Mouse (Mus musculus) heart, postnatal 36 days (tissue): ENCODE data around the gene Naxd. TPM values are rescaled to one million over a fixed set of nuclear protein-coding genes. Genes with fewer than 3 reads are reported as not detected.
A peak's percentile ranks its signal among the peaks of the same experiment; 100 is the strongest.
"Not testable (repeated sequence)": the region's sequence is repeated elsewhere in the genome, so short reads cannot be mapped to it uniquely, and the experiment has no call there.

Experiments used
- DNase-seq, 2 experiments: peaks; one replicate each; pipeline ENCODE4 v3.0.0; 2021 to 2022
- intact Hi-C: fragments of 180-260 bp; cut with DNase I; formaldehyde crosslinking; loops from one replicate; pipeline ENCODE4 v1.15.1; 2025
- total RNA-seq, 2 experiments: library from RNA; stranded (reverse); gene quantifications; 2 replicates each; pipeline ENCODE4 v1.2.3; 2021

Naxd gene
- total RNA-seq, 2 experiments from 2014 or later, result 35.6 to 39.7 TPM

DNA sequence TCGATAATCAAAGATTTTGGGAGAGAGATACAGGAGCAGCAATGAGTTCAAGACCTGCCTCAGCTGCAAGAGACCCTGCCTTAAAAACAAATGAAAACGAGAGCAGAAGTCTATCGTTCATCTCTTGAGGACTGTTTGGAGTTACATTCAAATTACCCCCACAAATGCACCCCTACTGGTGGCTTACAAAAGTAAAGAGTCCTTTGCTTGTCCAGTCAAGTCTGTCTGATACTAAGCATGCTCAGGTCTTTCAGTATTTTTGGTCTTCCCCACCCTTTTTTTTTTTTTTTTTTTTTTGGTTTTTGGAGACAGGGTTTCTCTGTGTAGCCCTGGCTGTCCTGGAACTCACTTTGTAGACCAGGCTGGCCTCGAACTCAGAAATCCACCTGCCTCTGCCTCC lies 54.2 kb downstream of the Naxd start:
- intact Hi-C loops, result loop anchor here (2.0 to 10.0 kb wide), 3 partner anchors 55 to 1553 kb away; partner anchors contain the start of genes Cul4a, Naxd and Pcid2

DNA sequence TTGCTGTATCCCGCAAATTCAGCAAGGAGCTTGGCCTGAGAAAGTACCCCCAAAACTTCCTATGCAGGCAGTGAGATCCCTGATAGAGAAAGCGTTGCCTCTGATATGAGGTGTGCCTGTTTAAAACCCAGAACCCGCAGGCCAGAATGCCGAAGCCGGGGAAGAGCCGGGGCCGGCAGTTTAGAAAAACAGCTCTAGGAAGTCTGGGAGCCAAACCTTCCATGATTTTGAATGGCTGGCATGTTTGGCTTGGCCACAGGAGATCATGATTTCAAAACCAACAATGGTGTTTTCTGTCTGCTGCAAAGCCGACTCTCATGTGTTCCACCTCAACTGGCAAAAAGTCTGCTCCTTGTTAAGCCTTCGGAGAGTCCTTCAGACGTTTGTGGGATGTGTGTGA lies 55.1 kb downstream of the Naxd start:
- intact Hi-C loops, result loop anchor here (10.0 kb wide), 2 partner anchors 298 to 1552 kb away; partner anchors contain the start of genes Cul4a and Pcid2

More for the DNA sequence above, 54.2 kb downstream of the Naxd start:
- not testable (repeated sequence) for DNase-seq

DNA sequence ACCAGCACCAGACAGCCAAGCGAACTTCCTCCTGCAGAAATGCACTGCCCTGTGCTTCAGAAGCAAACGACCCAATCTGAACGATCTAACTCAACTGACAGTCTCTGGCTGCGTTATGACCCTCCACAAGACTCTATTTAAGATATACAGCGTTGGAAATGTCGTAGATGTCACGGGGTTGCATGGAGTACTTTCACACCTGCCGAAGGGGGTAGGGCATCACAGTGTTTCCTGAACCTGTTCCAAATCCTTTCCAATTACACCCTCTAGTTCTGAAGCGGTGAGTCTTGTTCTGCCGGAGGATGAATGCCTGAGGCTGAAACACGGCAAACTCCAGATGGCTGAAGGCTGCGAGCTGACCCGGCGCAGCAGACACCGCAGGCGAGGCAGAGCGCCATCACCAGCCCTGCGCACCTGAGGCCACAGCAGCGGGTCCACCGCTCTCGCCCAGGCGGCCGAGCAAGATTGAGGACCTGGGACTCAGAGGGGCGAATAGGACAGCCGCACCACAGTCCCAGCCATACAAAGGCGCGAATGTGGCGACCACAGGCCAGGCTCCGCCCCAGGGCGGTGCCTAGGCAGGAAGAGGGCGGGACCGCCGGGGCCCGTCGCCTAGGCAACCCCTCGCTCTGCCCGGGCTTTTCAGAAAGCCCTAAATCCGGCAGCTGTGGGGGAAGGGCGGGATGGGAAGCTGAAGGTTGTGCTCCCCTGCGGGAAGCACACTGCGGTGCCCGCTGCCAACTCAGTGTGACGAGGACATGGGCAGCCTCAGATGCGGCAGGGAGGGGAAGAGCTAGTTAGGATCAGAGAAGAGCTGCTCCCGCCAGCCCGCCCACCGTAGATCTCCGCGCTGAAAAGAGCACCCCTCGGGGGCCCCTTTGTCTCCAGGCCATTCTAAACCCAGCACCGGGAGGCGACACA lies 57.8 kb downstream of the Naxd start, which contains the start of gene Ing1:
Gene Ing1 (plus strand): TSS at position 773 of the 921 bp plus-strand sequence.
- intact Hi-C loops, result loop anchor here (10.0 kb wide), 2 partner anchors 300 to 1550 kb away; partner anchors contain the start of genes Cul4a and Pcid2
- peak; percentile 94 for DNase-seq

More for the DNA sequence above, 55.1 kb downstream of the Naxd start:
- DNase-seq, result no peak

- intact Hi-C loops, result loop anchor here (10.0 kb wide), 2 partner anchors 301 to 1549 kb away; partner anchors contain the start of genes Cul4a and Pcid2
- peak; percentile 96 to 97 for DNase-seq
Observed at GRCm38 (mm10) chr8:11555720-11556591, 58.6 kb downstream of the Naxd start.

- DNase-seq, result peak; percentile 55 to 68
- intact Hi-C loops, result loop anchor here (10.0 kb wide), 2 partner anchors 302 to 1548 kb away; partner anchors contain the start of genes Cul4a and Pcid2
Observed at GRCm38 (mm10) chr8:11556691-11557423, 59.6 kb downstream of the Naxd start.

DNA sequence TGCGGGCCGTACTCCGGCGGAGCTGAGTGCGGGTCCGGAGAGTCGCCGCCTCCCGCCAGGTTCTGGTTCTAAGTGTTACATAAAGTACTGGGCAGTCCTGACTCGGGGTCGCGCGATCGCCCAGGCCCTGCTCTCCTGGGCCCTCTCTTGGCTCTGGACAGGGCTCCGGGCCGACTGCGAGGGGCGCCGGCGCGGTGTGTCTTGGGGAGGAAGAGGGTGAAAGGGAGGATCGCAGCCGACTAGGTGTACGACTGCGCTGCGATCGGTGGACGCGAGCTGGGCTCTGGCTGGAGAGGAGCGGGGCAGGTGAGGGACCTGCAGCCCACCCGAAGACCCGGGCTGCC lies 60.1 kb downstream of the Naxd start:
- peak in 1 of 2 experiments; percentile 64 for DNase-seq
- intact Hi-C loops, result loop anchor here (10.0 kb wide), 2 partner anchors 303 to 1547 kb away; partner anchors contain the start of genes Cul4a and Pcid2

GRCm38 (mm10) chr8:11557768-11558629 lies 60.7 kb downstream of the Naxd start:
- peak; percentile 96 for DNase-seq
- intact Hi-C loops, result loop anchor here (2.0 to 10.0 kb wide), 3 partner anchors 77 to 1547 kb away; partner anchors contain the start of genes Ankrd10, Cul4a and Pcid2

DNA sequence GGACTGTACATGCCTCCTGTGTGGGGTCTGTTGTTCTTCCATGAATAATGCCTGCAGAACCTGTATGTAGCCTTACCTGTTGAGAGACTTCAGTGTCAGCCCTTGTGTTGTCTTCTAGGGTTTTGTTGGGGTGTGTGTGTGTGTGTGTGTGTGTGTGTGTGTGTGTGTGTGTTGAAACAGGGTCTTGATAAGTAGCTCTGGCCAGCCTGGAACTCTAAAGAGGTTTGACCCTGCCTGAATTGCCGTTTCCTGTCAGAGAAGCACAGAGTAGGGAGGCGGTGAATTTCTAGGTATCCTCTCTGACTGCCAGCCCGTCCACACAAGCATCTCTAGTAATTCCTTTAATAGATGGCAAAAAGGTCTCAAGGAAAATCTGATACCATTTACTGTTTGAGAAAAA lies 62.2 kb downstream of the Naxd start:
- DNase-seq, result no peak
- intact Hi-C loops, result loop anchor here (2.0 to 10.0 kb wide), 3 partner anchors 75 to 1545 kb away; partner anchors contain the start of genes Ankrd10, Cul4a and Pcid2

DNA sequence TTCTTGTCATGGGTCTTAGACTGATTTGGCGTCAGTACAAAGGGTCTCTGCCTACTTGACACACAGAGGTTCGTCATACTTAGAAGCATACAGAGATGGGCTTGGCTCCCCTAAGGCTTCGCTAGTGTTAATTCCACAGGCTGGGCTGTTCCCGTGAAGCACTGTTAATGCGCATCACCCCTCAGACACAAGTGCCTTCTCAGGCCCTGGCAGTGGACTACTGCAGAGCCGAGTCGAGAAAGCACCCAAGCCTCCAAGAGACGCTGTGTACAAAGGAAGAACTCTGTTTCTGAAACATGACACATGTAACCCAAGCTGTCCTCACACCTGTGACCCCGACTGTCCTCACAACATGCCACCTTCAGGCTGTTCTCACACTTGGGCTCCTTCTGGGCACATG lies 62.9 kb downstream of the Naxd start:
- intact Hi-C loops, result no loop called here
- DNase-seq, result no peak

DNA sequence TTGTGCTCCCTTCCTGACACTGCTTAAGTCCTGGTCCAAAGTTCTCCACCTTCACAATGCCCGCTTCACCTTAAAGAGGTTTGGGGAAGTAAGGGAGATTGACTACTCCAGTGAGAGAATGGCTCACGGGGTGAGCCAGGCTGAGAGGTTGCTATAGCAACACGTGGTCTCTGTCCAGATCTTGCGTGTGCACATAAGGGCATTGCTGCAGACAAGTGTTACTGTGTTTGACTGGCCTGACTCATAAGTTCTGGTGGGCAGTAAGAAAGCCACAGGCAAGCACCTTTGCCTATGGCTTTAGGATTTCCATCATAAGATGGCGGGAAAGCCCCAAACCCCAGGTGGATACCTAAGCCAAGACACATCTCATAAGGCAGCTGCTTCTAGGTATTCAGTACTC lies 66.9 kb downstream of the Naxd start:
- intact Hi-C loops, result no loop called here

More for the DNA sequence above, 66.9 kb downstream of the Naxd start:
- DNase-seq, result no peak

Other genes starting within 250 kb of the Naxd start
- 100 to 1,000 TPM; 228 to 282 TPM for gene Col4a2, start 184.7 kb upstream of the Naxd start, total RNA-seq
- 100 to 1,000 TPM; 371 to 526 TPM for gene Col4a1, start 184.7 kb upstream of the Naxd start, total RNA-seq
- gene Rab20, start 18.8 kb upstream of the Naxd start, total RNA-seq, result 10 to 100 TPM; 26.9 to 32.1 TPM
- 10 to 100 TPM; 45.9 to 46.1 TPM for gene Cars2, start 53.3 kb downstream of the Naxd start, total RNA-seq
- gene Ing1, start 58.1 kb downstream of the Naxd start, total RNA-seq, result 10 to 100 TPM; 24.1 to 25.8 TPM
- gene Ankrd10, start 138.3 kb downstream of the Naxd start, total RNA-seq, result 10 to 100 TPM; 22.1 to 26.0 TPM
- gene 1700016D06Rik, start 203.6 kb downstream of the Naxd start, total RNA-seq, result not detected
- gene Arhgef7, start 230.2 kb downstream of the Naxd start, total RNA-seq, result 100 to 1,000 TPM; 125 to 130 TPM